Mouse (Mus musculus) gastrocnemius, adult 18-20 months (tissue): Measurements from ENCODE around the gene Fgf8. TPM values are rescaled to one million over a fixed set of nuclear protein-coding genes. Genes with fewer than 3 reads are reported as not detected.

Experiments
- DNase-seq: peaks from one replicate; pipeline ENCODE4 v3.0.0; 2021; ENCODE audit warnings: low spot score
- total RNA-seq, 2 experiments: library from RNA; stranded (reverse); gene quantifications; 2 replicates each; pipeline ENCODE4 v1.2.3; 2021

Gene Fgf8
- total RNA-seq, 2 experiments from 2014 or later, result not detected

DNA sequence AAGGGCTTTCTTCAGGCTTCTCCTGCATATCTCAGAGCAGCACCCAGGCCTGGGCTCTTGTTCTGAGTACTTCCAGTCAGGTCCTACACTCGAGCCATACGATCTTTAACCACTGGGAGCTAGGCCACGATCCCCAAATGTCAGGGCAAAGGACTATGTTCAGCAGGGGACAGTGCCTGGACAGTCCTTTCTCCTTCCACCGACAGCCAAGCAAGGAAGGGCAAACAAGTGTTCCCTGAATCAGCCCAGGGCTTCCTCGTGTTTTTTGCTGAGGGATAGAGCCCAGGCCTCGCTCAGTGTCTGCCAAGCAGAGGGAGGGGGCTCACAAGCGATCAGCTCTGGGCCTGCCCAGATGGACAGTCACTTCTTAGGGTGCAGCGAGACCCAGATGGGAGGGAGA, 12.7 kb downstream of the Fgf8 start:
- no peak for DNase-seq

GRCm38 (mm10) chr19:45727231-45727630, 15.5 kb downstream of the Fgf8 start:
- no peak for DNase-seq

GRCm38 (mm10) chr19:45725677-45726277, 16.9 kb downstream of the Fgf8 start:
- no peak for DNase-seq

- DNase-seq, result no peak
Measured at GRCm38 (mm10) chr19:45722188-45722587, 20.5 kb downstream of the Fgf8 start.

DNA sequence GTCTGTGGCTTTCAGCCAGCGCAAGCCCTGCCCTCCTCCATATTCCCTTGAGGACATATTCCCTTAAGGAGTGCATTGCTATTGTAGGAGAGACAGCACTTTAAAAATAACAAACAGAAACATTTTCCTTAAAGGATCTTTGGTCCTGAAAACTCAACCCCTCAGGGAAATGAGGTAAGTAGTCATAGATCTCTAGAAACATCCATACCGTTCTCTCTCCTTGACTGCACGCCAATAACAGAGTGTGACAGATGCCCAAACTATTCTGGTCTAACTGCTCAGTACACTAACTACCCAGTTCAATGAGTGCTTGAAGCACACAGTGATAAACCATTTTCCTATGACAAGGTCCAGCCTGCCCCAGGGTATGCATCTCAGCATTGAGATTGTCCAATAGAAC, 24.4 kb downstream of the Fgf8 start:
- no peak for DNase-seq

DNA sequence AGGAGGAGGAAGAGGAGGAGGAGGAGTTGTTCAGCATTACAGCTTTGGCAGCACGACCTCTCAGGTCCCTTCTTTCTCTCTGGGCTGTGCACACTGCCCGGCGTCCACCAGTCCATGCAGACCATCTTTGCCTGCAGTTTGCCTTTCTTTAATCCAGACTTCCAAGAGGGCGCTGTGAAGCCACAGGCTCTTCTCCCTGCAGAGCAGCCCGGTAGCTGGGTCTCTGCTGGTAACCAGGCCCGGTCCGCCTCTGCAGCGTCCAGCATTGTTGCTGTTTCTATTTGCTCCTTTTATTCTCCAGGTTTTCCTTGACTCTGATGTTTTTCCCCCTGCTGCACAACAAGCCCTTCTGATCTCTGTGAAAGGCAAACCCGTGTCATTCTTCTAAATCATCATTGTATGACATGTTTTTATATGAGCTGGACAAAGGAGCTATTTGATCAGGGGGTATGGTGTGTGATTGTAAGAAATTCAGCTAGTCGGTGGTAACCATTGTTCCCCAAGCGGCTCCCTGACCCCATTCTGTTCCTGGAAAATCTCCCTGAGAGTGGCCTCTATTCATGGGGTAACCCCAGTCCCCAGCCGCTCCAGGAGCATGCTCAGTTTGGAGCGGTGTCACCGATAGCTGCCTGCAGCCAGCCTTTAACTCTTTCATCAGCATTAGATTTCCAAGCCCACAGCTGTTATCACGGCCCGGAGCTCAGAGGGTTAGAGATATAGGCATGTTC, 25.1 kb downstream of the Fgf8 start:
- DNase-seq, result no peak

- no peak for DNase-seq
Measured at GRCm38 (mm10) chr19:45708704-45709103, 34.0 kb downstream of the Fgf8 start.

GRCm38 (mm10) chr19:45696281-45696600, 46.5 kb downstream of the Fgf8 start:
- DNase-seq, result no peak

GRCm38 (mm10) chr19:45695496-45696280, 47.0 kb downstream of the Fgf8 start:
- no peak for DNase-seq

DNA sequence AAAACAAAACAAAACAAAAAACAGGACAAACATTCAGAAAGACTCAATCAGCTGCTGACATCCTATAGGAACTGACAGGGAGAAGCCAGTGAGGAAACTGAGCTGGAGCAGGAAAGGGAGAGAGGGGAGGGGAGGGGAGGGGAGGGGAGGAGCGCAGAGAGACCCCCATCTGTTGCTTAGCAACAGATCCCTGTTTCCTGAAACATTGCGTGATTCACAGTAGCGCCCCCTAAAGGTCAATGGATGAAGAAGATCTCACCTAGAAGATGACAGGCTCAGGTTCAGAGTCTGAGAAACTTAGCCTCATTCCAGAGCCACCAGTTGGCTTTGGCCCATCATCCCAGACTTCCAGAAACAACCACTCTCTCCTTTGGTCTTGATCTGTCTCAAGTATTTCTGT, 48.7 kb downstream of the Fgf8 start:
- DNase-seq, result no peak

DNA sequence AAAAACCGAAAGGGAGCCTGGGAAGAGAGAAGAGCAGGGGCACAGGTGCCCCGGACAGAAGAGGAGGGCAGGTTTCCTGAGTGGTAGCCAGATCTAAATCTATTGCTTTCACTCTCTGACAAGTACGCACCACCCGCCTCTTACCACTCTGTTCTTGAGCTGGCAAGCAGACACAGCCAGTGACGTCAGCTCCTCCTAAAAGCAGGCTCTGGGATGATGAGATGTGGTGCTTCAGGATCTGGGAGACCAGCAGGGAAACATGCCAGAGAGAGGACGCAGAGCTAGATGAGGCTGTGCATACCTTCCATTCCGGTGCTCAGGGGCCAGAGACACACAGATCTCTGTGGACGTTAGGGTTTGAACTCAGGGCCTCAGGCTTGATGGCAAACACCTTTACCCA, 50.5 kb downstream of the Fgf8 start:
- DNase-seq, result no peak

GRCm38 (mm10) chr19:45691001-45691535, 51.6 kb downstream of the Fgf8 start:
- DNase-seq, result no peak

DNA sequence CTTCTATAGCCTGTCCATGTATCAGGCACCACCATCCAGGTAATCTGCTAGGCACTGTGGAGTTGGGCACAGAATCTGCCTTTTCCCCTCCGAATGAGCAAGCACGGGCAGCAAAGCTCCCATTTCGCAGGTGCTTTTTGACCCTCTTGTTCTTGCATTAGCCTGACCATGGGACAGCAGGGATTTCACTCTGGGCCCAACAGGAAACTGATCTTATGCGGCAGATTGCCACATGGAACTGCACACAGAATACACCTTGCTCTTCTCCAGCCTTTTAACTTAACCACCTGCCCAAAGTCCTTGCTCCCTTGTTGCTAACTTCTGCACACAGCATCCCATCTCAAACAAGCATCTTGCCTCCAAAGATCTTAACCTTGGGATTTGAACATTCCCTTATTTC, 55.7 kb downstream of the Fgf8 start:
- no peak for DNase-seq

Other genes starting within 250 kb of the Fgf8 start
- 10 to 100 TPM; 14.8 to 15.1 TPM for gene Poll, start 182.4 kb downstream of the Fgf8 start, total RNA-seq
- gene Gm17018, start 182.3 kb downstream of the Fgf8 start, total RNA-seq, result 10 to 100 TPM; 16.7 to 19.6 TPM
- gene Fbxw4, start 82.6 kb downstream of the Fgf8 start, total RNA-seq, result 10 to 100 TPM; 29.5 to 33.3 TPM
- 10 to 100 TPM; 10.1 to 11.0 TPM for gene Npm3, start 6.7 kb upstream of the Fgf8 start, total RNA-seq
- 10 to 100 TPM; 32.1 to 39.9 TPM for gene Mgea5, start 40.9 kb upstream of the Fgf8 start, total RNA-seq
- gene Kcnip2, start 73.1 kb upstream of the Fgf8 start, total RNA-seq, result under 1 TPM; 0.21 to 0.62 TPM